Mouse (Mus musculus) cerebellum, adult 2 months (tissue): Measurements from ENCODE around the gene Cep170.

ENCODE experiments used
- CTCF ChIP-seq: fragments of 200-500 bp; IDR thresholded peaks from 2 replicates; pipeline ENCODE4 v1.5.1; 2011; ENCODE audit warnings: low read depth, mild to moderate bottlenecking, control low read depth, low read length, moderate library complexity, borderline replicate concordance; ENCODE audit not compliant: insufficient read depth
- POLR2A ChIP-seq: fragments of 200-500 bp; IDR thresholded peaks from 2 replicates; pipeline ENCODE4 v1.6.1; 2011; ENCODE audit warnings: low read length, control low read depth, borderline replicate concordance; ENCODE audit not compliant: insufficient read depth

DNA sequence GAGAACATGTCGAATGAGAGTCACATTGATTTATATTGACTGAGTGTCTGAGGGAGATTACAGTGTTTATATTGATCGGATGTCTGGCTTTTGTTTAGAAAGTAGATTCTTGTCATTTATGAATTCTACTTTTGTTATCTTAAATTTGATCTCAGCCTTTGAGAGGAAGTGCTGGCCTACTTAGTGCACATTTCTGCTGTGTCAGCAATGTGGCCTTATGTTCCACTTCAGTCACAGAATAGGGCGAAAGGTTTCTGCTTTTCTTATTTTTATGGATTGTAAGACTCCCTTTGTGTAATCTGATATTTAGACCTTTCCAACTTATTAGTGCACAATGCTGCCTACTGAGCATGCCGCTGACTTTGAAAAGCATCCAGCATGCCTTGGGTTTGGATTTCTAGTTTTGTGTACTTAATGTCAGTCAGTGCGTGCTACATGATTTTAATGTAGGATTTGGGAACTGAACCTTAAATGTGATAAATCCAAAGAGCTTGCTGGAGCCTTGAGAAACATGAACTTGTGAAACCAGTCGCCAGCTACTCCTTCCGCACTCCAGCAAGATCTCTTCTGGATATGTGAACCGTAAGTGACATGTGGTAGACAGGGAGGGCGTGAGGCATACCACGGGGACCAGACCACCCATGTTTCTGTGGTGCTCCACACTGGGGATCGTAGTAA lies 34.9 kb upstream of the Cep170 start:
- TF ChIP-seq POLR2A = no peak
- no peak for TF ChIP-seq CTCF
